Mouse (Mus musculus): ENCODE data around the gene Psd. TPM values are rescaled to one million over a fixed set of nuclear protein-coding genes. Genes with fewer than 3 reads are reported as not detected.
A peak's percentile ranks its signal among the peaks of the same experiment; 100 is the strongest.

Gene Psd
- polyA plus RNA-seq, 1 experiment from 2014 or later, result 127 TPM

DNA sequence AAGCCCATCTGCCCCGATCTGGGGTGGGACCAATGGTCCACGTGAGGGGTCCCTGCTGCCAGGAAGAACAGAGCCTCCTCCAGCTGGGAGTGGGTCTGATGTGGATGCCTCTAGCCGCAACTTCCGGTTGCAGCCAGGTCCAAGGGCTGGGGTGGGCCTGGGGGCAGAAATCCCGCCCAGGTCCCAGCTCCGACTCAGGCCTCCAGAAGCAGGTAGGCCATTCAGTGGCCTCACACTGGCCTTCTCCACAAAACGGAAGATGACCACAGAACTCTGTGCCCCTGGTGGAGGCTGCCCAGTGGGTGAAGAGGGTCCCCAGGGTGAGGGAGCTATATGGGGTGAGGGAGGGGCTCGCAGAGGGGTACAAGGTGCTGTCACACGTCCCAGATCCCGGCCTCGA, 2.6 kb downstream of the Psd start:
- Histone ChIP-seq H3K9ac (replicated peaks; ENCODE audit: low read depth, low read length) (no peak overlapping the region), H3K27ac (ENCODE audit: low read depth, low read length) (no peak overlapping the region), H3K27me3 (ENCODE audit: control insufficient read depth, insufficient read depth, low read length) (peaks cover 2% of the 10 kb centered on the region; the same call in 1 of the 2 replicates), H3K4me1 (ENCODE audit: control insufficient read depth, insufficient read depth, low read length) (peaks cover 45% of the 10 kb centered on the region), H3K4me3 (ENCODE audit: low read depth, low read length) (no peak overlapping the region), H3K9me3 (ENCODE audit: control insufficient read depth, low read length) (no peaks in the 10 kb centered on the region), H3K4me2 (ENCODE audit: low read depth, low read length) (no peak overlapping the region), H3K36me3 (ENCODE audit: control insufficient read depth, insufficient read depth, low read length) (no peaks in the 10 kb centered on the region)
- 64% methylated on average over 11 of the region's 11 CpGs for WGBS
- no peak for ATAC-seq (ENCODE audit: low read depth)

DNA sequence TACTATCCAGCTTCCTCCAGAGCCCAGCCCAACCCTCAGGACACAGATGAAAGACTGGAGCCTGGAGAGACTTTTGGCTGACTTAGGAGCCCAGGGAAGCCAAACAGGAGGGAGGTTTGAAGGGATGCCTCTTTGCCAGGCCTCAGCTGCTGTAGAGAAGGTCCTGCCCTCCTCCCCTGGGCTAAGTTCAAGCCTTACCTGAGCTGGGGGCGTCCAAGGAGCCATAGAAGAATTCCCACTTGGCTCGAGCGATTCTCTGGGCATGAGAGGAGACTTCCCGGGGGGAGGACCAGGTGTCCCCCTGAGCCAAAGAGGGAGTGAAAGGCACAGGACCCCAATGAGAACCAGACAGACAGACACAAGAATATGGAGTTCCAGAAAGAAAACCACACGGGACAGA, 3.2 kb downstream of the Psd start:
- Histone ChIP-seq H3K4me2 (ENCODE audit: low read depth, low read length) (no peak overlapping the region), H3K4me1 (ENCODE audit: control insufficient read depth, insufficient read depth, low read length) (peaks cover 43% of the 10 kb centered on the region), H3K36me3 (ENCODE audit: control insufficient read depth, insufficient read depth, low read length) (no peaks in the 10 kb centered on the region), H3K9ac (replicated peaks; ENCODE audit: low read depth, low read length) (no peak overlapping the region), H3K27me3 (ENCODE audit: control insufficient read depth, insufficient read depth, low read length) (peaks cover 2% of the 10 kb centered on the region; the same call in 1 of the 2 replicates), H3K9me3 (ENCODE audit: control insufficient read depth, low read length) (no peaks in the 10 kb centered on the region), H3K4me3 (ENCODE audit: low read depth, low read length) (no peak overlapping the region), H3K27ac (ENCODE audit: low read depth, low read length) (no peak overlapping the region)
- ATAC-seq (ENCODE audit: low read depth), result no peak
- WGBS, result 70% methylated on average over 5 of the region's 5 CpGs

DNA sequence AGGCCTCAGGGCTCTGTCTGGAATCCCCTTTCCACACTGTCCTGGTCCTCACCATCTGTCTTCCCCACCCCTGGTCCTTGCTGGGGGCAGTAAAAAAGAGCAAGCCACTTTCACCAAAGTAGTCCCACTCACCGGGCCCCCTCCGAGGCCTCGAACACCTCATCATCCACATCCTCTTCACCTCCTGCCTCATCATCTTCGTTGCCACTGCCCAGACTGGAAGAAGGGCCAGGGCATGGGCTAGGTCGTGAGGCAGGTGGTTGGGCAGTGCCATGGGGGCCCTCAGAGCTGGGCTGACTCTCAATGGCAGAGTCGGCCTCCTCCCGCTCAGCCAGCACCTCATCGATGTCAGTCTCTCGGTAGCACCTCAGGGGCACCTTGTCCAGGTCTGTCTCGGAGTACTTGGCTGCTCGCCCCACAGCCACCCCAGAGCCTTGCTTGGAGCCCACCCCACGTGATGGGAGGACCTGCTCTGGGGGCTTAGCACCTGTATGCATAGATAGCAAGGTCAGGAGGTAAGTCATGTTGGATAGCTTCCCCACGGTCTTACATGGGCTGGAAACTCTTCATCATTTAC, 3.9 kb downstream of the Psd start:
- 80% methylated on average over 13 of the region's 13 CpGs for WGBS
- no peak overlapping the region for H3K4me3 ChIP-seq (ENCODE audit: low read depth, low read length)
- ATAC-seq (ENCODE audit: low read depth), result no peak
- H3K27ac ChIP-seq (ENCODE audit: low read depth, low read length), result no peak overlapping the region
- H3K27me3 ChIP-seq (ENCODE audit: control insufficient read depth, insufficient read depth, low read length), result peaks cover 2% of the 10 kb centered on the region
- no peak overlapping the region for H3K4me2 ChIP-seq (ENCODE audit: low read depth, low read length)
- peaks cover 47% of the 10 kb centered on the region for H3K4me1 ChIP-seq (ENCODE audit: control insufficient read depth, insufficient read depth, low read length)
- H3K36me3 ChIP-seq (ENCODE audit: control insufficient read depth, insufficient read depth, low read length), result no peaks in the 10 kb centered on the region
- H3K9me3 ChIP-seq (ENCODE audit: control insufficient read depth, low read length), result no peaks in the 10 kb centered on the region
- H3K9ac ChIP-seq (replicated peaks; ENCODE audit: low read depth, low read length), result 0 out of 2 replicates have a peak overlapping the region, but pooled peaks have one; percentile 25

DNA sequence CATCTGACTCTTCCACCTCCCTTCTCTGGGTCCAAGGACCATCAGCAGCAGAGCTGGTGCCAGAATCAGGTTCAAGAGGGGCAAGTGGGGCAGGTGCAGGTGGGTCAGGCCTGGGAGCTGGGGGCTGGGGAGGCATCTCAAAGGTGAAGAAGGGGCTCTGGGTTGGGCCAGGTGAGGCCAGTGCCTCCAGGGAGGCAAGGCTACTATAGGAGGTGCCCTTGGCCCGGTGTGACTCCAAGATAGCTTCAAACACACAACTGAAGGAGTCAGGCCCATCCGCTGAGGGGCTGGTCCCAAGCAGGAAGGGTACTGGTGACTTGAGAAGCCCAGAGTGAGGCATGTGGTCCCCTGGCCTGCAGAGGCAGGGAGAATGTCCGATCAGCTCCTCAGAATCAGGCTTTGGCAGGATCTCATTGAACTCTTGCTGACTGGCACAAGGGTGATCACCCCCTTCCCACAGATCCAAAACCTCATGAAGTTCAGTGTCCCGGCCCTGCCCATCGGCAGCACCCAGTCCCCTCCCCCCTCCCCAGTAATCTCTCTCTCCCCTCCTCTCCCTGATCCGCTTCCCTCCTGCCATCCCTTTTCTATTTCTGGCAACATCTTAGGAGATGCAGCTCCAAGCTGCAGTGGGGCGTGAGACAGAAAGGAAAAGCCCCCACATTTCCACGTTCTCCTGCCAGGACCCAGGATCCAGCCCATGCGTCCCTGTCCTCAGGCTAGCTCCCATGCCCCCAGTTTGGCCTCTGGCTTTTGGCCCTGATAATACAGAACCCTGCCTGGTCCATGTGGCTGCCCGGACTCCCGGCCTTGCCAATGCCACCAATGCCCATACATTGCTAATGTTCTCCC, 4.6 kb downstream of the Psd start:
- H3K36me3 ChIP-seq (ENCODE audit: control insufficient read depth, insufficient read depth, low read length), result no peaks in the 10 kb centered on the region
- H3K9me3 ChIP-seq (ENCODE audit: control insufficient read depth, low read length), result no peaks in the 10 kb centered on the region
- H3K27me3 ChIP-seq (ENCODE audit: control insufficient read depth, insufficient read depth, low read length), result peaks cover 6% of the 10 kb centered on the region
- H3K4me1 ChIP-seq (ENCODE audit: control insufficient read depth, insufficient read depth, low read length), result peaks cover 48% of the 10 kb centered on the region
- no peak overlapping the region for H3K4me3 ChIP-seq (ENCODE audit: low read depth, low read length)
- peak overlapping the region; percentile 11; the same call in 1 of the 2 replicates for H3K4me2 ChIP-seq (ENCODE audit: low read depth, low read length)
- H3K9ac ChIP-seq (replicated peaks; ENCODE audit: low read depth, low read length), result 0 out of 2 replicates have a peak overlapping the region, but pooled peaks have one; percentile 16
- 60% methylated on average over 11 of the region's 11 CpGs for WGBS
- peak overlapping the region; percentile 62 for H3K27ac ChIP-seq (ENCODE audit: low read depth, low read length)
- no peak for ATAC-seq (ENCODE audit: low read depth)

DNA sequence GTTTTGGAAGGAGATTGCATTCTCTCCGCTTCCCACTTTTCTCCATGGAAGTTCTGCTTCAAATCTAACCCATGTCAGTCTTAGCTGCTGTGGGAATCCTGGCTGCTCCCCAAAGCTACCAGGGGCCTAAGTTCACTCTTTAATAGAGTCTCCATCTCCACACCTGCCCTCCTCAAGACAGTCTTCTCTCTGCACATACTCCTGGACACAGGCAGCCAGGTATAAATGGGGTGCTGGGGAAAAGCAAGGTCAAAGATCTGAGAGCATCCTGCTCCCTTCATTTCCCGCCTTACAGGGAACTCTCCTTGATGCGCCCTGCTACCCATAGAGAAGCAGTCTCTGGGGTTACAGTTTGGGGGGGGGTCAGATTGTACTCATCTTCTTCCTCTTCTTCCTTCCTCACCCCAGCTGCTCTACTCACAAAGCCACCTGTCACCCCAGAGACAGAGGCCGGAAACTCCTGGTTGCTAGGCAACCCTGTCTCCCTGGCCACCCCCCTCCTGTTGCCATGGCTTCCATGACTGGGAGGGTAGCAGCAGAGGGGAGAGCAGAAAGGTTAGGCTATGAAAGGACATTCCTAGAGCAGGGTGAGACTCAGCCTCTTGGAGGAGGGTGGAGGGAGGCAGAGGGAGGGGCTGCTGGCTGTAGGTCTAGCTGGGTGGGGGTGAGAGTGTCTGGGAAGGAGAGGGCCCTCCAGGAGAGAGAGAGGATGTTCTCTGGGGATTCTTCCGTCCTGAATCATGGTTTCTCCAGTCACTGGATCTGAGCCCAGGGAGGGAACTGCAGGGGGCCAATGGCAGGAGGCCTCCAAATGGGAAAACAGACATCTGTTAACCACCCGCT, 5.6 kb downstream of the Psd start:
- Histone ChIP-seq H3K4me3 (ENCODE audit: low read depth, low read length) (no peak overlapping the region), H3K9me3 (ENCODE audit: control insufficient read depth, low read length) (no peaks in the 10 kb centered on the region), H3K27me3 (ENCODE audit: control insufficient read depth, insufficient read depth, low read length) (peaks cover 17% of the 10 kb centered on the region), H3K27ac (ENCODE audit: low read depth, low read length) (peak overlapping the region; percentile 62; the same call in 1 of the 2 replicates), H3K4me2 (ENCODE audit: low read depth, low read length) (peak overlapping the region; percentile 11; the same call in 1 of the 2 replicates), H3K9ac (replicated peaks; ENCODE audit: low read depth, low read length) (no peak overlapping the region), H3K36me3 (ENCODE audit: control insufficient read depth, insufficient read depth, low read length) (no peaks in the 10 kb centered on the region), H3K4me1 (ENCODE audit: control insufficient read depth, insufficient read depth, low read length) (peaks cover 51% of the 10 kb centered on the region)
- peak; percentile 57 for ATAC-seq (ENCODE audit: low read depth)
- 20% methylated on average over 6 of the region's 6 CpGs for WGBS

DNA sequence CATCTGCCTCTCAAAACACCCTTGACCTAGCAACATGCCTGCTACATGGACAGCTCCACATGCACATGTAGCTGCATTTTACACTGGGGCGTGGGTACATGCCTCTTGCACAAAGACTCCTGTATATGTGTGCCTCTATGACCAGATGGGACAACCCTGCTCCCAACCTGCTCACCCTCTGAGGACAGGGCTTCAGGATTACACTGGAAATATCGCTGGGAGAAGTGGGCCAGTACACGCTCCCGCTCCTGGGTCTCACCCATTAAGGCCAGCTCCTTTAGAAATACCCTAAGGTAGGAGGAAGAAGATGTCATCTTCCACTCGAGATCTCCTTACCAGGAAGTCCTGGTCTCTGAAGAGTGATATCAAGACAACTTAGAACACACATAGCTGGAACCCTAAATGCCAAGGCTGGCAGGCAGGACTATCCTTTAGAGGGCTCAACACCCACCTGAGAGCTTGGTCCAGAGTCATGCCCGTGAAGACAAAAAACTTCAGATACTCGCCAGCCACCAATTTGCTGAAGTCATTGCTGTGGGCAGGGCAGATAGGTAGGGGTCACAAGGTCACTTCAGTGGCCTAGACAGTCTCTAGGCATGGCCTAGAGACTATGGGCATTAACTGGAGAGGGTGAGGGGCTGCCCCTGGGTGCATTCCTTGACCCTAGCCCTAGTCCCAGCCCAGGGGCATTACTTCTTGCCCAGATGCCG, 6.7 kb downstream of the Psd start:
- WGBS, result 83% methylated on average over 8 of the region's 8 CpGs
- Histone ChIP-seq H3K4me3 (ENCODE audit: low read depth, low read length) (no peak overlapping the region), H3K27ac (ENCODE audit: low read depth, low read length) (no peak overlapping the region), H3K9me3 (ENCODE audit: control insufficient read depth, low read length) (no peaks in the 10 kb centered on the region), H3K9ac (replicated peaks; ENCODE audit: low read depth, low read length) (no peak overlapping the region), H3K4me1 (ENCODE audit: control insufficient read depth, insufficient read depth, low read length) (peaks cover 49% of the 10 kb centered on the region), H3K4me2 (ENCODE audit: low read depth, low read length) (no peak overlapping the region), H3K36me3 (ENCODE audit: control insufficient read depth, insufficient read depth, low read length) (no peaks in the 10 kb centered on the region), H3K27me3 (ENCODE audit: control insufficient read depth, insufficient read depth, low read length) (peaks cover 26% of the 10 kb centered on the region)
- ATAC-seq (ENCODE audit: low read depth), result no peak

DNA sequence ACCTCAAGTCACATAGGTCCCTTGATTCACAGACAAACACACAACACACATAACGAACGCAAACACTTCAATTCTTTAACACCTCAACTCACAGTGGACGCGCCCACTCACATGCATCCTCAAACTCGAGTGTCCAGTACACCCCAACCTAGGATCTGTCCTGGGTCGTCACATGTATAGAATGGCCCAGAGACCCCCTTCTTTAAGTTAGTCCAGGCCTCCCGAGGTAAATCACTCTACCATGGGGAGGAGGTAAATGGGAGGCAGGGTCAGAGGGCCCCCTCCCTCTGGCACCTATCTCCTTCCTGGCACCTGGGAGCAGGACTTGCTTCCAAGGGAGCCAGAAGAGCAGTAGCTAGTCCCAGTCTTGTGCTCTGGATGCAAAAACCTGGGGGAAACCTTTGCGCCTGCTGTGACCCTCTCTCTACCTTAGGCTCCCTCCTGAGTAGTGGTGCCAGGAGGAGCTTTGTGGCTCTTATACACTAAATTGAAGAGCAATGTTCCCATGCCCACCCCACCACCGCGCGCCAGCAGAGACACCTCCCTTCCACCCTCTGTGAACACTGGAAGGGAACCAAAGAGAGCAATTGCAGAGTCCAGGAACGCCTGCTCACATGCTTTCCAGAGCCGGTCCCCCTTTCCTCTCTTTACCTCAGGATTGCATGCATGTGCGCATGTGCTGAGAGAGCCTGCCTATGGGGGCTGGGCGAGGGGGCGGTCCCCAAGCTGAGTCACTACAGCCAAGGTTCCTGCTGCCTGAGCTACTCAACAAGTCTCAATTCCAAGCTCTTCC, 8.2 kb downstream of the Psd start:
- WGBS, result 11% methylated on average over 16 of the region's 16 CpGs
- Histone ChIP-seq H3K4me2 (ENCODE audit: low read depth, low read length) (peak overlapping the region; percentile 84), H3K27ac (ENCODE audit: low read depth, low read length) (no peak overlapping the region), H3K9ac (replicated peaks; ENCODE audit: low read depth, low read length) (no peak overlapping the region; the same call in 1 of the 2 replicates), H3K4me3 (ENCODE audit: low read depth, low read length) (peak overlapping the region; percentile 50), H3K27me3 (ENCODE audit: control insufficient read depth, insufficient read depth, low read length) (peaks cover 36% of the 10 kb centered on the region), H3K36me3 (ENCODE audit: control insufficient read depth, insufficient read depth, low read length) (no peaks in the 10 kb centered on the region), H3K4me1 (ENCODE audit: control insufficient read depth, insufficient read depth, low read length) (peaks cover 46% of the 10 kb centered on the region), H3K9me3 (ENCODE audit: control insufficient read depth, low read length) (no peaks in the 10 kb centered on the region)
- peak; percentile 18 for ATAC-seq (ENCODE audit: low read depth)

DNA sequence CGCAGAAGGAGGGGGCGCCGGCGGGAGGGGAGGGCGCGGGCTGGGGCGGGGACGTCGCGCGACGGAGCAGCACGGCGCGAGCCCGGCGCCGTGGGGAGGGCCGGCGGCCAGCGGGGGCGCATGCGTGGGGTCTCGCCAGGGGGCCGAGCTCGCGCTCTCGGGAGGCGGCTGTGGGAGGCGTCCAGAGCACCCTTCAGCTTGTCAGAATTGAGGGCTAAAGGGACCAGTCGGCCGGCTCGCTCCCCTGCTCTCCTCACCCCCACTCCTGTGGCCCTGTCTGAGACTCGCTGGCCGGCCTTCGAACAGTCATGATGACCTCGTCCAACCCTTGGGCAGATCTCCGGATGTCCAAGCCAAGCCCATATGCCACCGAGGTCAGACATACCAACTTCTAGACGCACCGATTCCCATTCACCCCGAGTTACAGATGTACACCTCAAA, 8.9 kb downstream of the Psd start:
- Histone ChIP-seq H3K9ac (replicated peaks; ENCODE audit: low read depth, low read length) (peak overlapping the region; percentile 70), H3K27me3 (ENCODE audit: control insufficient read depth, insufficient read depth, low read length) (peaks cover 39% of the 10 kb centered on the region), H3K9me3 (ENCODE audit: control insufficient read depth, low read length) (no peaks in the 10 kb centered on the region), H3K4me3 (ENCODE audit: low read depth, low read length) (peak overlapping the region; percentile 50), H3K36me3 (ENCODE audit: control insufficient read depth, insufficient read depth, low read length) (peaks cover 5% of the 10 kb centered on the region; the same call in 1 of the 2 replicates), H3K27ac (ENCODE audit: low read depth, low read length) (peak overlapping the region; percentile 35; the same call in 1 of the 2 replicates), H3K4me2 (ENCODE audit: low read depth, low read length) (peak overlapping the region; percentile 84), H3K4me1 (ENCODE audit: control insufficient read depth, insufficient read depth, low read length) (peaks cover 46% of the 10 kb centered on the region)
- peak; percentile 12; the same call in 1 of the 2 replicates for ATAC-seq (ENCODE audit: low read depth)
- WGBS, result 2% methylated on average over 35 of the region's 42 CpGs
